Mouse (Mus musculus): ENCODE data around the gene Itpr1.

Itpr1 gene

GRCm38 (mm10) chr6:108316951-108317350 lies 104.1 kb downstream of the Itpr1 start:
- CTCF ChIA-PET: no interaction called here

DNA sequence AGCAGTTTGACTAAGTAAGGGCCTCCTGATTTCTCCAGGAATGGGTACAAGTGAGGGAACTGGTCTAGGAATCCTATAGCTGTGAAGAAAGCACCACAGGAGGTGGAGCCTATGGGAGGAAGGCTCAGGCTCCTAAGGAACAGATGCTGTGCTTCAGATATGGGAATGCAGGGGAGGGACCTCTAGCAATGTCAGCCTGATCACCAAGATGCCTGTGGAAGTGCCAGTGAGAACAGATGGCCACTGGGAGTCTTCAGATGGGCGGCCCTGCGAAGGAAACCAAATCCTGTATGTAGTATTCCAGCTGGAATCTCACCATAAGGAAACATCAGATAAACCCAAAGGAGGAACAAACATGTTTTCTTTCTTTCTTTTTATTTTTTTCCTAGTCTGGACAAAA lies 108.8 kb downstream of the Itpr1 start:
- CTCF ChIA-PET: no interaction called here

- CTCF ChIA-PET: no interaction called here
These were observed 111.6 kb downstream of the Itpr1 start for GRCm38 (mm10) chr6:108324464-108325025.

DNA sequence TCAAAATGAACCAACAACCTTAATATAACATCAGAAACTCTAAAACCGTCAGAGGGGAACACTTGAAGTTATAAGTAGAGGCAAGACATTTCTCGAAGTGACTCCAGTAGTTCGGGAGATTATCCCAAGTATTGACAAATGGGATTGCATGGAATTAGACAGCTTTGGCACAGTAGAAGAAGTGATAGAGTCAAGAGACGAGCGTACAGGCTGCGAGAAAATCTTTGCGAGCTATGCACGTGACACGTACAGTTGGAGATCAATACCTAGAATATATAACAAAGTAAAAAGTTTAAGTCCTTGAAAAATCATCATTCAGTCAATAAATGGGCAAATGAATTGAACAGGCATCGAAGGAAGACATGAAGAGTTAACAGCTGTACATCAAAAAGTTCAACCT lies 112.5 kb downstream of the Itpr1 start:
- CTCF ChIA-PET: no interaction called here

DNA sequence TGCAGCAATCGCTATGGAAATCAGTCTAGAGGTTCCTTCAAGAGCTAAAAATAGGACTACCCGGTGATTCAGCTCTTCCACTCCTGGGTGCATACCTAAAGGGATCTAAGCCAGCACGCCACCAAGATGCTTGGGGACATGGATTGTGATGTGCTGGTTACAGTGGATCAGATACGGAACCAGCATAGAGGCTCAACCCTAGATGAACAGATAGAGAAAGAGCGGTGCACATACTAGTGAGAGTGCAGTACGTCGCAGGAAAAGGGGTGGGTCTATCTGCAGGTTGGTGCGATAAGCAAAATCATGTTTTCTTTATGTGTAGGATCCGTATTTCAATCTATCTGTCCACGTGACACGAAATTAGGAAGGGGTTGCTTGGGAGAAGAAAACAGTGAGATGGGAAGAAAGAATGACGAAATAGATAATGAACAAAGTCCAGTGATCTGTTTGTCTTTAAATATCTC lies 113.1 kb downstream of the Itpr1 start:
- CTCF ChIA-PET: no interaction called here

DNA sequence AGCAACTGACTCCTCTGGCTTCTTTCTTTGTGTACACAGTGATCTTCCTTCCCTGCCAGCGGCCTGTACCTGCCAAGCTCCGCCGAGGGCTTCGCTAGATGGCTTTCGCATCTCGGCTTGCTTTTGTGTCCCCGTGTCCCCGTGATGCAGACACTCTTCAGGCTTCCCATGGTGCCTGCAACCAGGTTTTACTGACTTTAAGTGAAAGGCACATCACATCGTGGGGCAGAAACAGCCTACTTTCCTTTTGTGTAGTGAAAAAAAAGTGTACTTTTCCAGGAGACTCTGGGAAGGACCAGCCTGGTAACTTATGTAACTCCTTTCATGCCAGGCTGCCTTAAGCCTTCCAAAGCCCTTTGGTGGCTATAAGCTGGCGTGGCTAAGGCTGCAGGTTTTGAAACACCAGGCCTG lies 113.9 kb downstream of the Itpr1 start:
- CTCF ChIA-PET: no interaction called here

GRCm38 (mm10) chr6:108327561-108327960 lies 114.7 kb downstream of the Itpr1 start:
- CTCF ChIA-PET: no interaction called here

GRCm38 (mm10) chr6:108328296-108328695 lies 115.4 kb downstream of the Itpr1 start:
- CTCF ChIA-PET: no interaction called here

DNA sequence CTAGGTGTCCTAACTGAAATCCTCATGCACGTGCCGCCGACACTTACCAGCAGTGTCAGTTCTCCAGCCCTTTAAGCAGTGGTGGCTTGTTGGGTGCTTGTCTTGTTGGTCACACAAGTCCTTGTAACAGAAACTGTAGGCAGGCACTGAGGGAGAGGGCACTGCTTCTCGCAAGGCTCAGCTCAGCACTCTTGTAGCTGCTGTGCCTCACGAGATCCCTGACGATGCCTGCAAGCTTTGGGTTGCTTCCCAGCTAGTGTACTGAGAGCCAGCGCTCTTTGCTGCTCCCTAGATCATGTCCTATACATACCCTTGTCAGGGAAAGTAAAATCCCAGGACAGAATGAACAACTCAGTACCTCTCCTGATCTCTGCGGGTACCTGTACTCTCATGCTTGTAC lies 117.6 kb downstream of the Itpr1 start:
- CTCF ChIA-PET: no interaction called here

DNA sequence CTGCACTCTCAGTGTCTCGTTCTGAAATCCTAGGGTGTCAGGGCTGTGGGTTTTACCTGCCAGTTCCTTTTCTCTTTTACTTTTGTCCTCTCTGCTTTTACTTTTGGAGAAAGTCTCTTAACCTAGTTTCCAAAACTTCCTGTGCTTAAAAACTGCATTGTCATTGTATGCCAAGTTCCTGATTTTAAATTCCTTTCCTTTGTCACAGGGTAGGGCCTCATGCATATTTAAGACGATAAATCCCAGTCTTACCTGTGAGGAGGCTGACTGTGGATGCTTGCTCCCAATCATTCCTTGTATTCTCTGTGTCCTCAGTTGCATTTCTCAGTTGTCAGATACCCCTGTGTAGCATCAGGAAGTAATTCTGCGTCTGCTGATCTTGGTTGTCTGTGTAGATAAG lies 118.4 kb downstream of the Itpr1 start:
- CTCF ChIA-PET: no interaction called here

DNA sequence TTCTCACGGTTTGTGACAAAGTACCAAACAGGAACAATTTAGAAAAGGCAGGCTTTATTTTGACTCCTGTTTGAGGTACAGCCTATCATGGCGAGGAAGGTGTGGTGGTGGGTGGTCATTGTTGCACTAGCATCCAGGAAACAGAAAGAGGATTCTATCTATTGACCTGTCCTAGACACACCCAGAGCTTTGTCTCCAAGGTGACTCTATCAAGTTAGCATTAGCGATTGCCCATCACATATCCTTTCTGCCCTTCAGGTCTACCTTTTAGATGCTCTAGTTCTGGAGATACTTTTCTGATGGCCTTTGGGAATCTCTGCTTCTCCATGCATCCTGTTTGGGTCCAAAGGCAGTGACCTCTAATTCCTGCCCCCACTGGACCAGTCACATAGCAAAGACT lies 121.2 kb downstream of the Itpr1 start:
- CTCF ChIA-PET: no interaction called here

DNA sequence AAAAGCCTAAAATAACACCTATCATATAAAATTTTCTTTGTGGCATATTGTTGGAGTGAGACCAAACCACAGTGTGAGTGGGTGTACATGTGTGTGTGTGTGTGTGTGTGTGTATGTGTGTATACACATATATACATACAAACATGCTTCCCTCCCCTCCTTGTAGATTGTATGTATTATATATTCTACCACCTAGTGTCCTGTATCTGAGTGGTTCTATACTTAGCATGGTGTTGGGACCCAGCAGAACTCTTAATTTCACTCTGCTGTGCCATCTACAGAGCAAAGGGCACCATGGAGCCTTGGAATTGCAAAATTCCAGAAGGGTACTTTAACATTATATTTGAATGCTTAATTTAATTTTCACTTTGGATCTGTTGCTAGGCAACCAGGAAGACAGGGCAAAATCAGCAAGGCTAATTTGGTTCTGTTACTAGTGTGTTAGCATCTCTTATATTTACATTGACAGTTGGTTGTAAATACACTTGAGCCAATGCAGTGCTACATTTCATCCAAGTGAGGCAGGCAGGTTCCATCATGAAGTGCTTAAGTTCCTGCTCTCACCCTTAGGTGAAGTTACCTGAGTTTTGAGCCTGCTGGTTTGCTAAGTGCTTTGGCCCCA lies 122.4 kb downstream of the Itpr1 start:
- CTCF ChIA-PET: no interaction called here

- CTCF ChIA-PET: no interaction called here
These were observed 123.6 kb downstream of the Itpr1 start for GRCm38 (mm10) chr6:108336506-108336905.

DNA sequence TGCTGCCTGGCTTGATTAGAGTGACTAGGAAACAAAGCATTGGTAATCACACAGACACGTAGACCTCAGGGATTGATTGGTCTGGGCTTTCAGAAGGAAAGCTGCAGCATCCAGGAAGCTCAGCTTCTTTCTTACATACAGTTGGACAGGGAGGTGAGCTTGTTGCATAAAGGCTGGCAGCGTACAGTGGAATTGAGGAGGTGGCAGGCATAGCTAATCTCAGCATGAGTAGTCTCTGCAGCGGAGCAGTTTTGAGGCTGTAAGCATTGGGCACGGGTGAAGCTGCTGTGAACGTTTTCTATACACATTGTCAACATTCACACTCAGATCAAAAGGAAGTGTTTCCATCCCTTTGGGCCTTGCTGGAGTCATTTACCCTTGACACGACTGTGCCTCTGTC lies 124.4 kb downstream of the Itpr1 start:
- CTCF ChIA-PET: interaction anchor here (0.5 kb wide), 1 partner anchor 19 kb away, joined by 3 read pairs; no protein-coding TSS in a partner anchor

- CTCF ChIA-PET: no interaction called here
These were observed 125.5 kb downstream of the Itpr1 start for GRCm38 (mm10) chr6:108338362-108338761.

DNA sequence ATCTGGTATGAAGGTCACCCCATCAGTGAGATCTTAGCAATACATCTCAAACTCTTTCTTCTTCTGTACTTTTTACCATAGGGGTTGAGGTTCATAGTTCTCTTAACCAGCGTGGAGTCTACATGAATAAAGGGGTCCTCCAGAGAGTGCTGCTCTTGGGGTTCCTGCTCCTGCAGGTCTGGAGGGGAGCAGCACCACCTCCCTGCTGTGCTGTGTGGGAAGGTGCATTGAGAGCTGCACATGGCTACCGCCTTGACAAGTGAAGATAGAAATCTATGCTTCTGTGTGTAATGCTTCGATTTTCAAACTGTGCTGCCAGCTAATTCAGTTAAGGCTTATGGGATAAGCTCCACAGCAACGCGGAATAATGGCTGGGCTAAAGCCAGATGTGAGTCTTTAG lies 130.1 kb downstream of the Itpr1 start:
- CTCF ChIA-PET: interaction anchor here (0.7 to 0.8 kb wide), 2 partner anchors 39 to 235 kb away, joined by 5 to 7 read pairs; no protein-coding TSS in a partner anchor

GRCm38 (mm10) chr6:108343781-108344310 lies 130.9 kb downstream of the Itpr1 start:
- CTCF ChIA-PET: no interaction called here

GRCm38 (mm10) chr6:108350801-108351200 lies 137.9 kb downstream of the Itpr1 start:
- CTCF ChIA-PET: no interaction called here

- CTCF ChIA-PET: no interaction called here
These were observed 139.1 kb downstream of the Itpr1 start for GRCm38 (mm10) chr6:108351998-108352397.

GRCm38 (mm10) chr6:108367412-108367811 lies 154.5 kb downstream of the Itpr1 start:
- CTCF ChIA-PET: interaction anchor here (0.6 kb wide), 1 partner anchor 344 kb away, joined by 4 read pairs; no protein-coding TSS in a partner anchor

DNA sequence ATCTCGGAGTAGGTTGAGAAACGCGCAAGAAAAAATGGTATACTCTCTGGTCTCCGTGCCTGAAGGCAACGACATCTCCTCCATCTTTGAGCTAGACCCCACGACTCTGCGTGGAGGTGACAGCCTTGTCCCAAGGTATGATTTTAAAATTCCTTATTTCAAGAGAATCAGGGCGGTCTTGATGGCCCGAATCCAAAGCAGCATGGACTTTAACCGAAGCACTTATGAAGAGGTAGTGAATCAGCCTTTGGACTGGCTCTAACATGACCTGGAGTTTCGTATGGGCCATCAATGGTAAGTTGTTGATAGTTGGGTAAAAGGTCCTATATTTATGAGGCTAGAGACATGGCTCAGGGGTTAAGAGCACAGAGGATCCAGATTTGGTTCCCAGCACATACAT lies 156.1 kb downstream of the Itpr1 start:
- CTCF ChIA-PET: no interaction called here

DNA sequence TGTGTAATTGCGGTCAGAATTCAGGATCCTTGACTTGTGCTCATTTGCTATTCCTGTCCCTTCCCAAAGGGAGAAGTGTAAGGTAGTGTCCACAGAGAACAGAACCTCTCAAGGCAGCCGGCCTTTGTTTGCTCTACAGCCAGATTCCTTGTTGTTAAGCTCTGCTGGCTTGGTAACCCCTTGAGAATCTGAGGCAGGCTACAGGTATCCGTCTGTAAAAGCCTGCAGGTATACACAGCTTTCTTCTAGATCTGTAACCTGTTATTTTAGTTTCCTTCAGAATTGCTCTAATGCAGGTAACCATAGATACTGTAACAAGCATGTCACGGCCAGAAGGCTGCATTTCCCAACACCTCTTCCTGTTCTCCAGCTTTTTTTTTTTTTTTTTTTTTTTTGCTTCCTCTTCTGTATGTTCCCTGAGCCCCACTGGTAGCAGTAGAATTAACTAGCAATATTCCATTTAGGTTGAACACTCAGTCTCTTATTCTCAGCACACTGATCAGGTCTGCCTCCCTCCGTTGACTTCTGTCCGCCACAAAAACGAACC lies 158.5 kb downstream of the Itpr1 start:
- CTCF ChIA-PET: no interaction called here

GRCm38 (mm10) chr6:108374019-108374418 lies 161.1 kb downstream of the Itpr1 start:
- CTCF ChIA-PET: no interaction called here

All from spleen, embryonic (tissue).